Mouse (Mus musculus): Measurements from ENCODE around the gene Fat2. TPM values are rescaled to one million over a fixed set of nuclear protein-coding genes. Genes with fewer than 3 reads are reported as not detected.

Fat2 gene
- polyA plus RNA-seq, 1 experiment = not detected

GRCm38 (mm10) chr11:55334063-55334462 lies 2.3 kb downstream of the Fat2 start:
- no peaks in the 10 kb centered on the region for H3K4me1 ChIP-seq (ENCODE audit: control insufficient read depth, insufficient read depth, low read length)
- no peak overlapping the region for H3K4me3 ChIP-seq (ENCODE audit: insufficient read depth, low read length)
- no peak for TF ChIP-seq CTCF (IDR thresholded peaks at IDR 0.05; ENCODE audit: low read depth, low read length)
- TF ChIP-seq POLR2A (IDR thresholded peaks at IDR 0.05; ENCODE audit: borderline replicate concordance, low read depth, low read length) = no peak
- no peak overlapping the region for H3K27ac ChIP-seq (ENCODE audit: insufficient read depth, low read depth, low read length)

- TF ChIP-seq CTCF (IDR thresholded peaks at IDR 0.05; ENCODE audit: low read depth, low read length) (no peak), POLR2A (IDR thresholded peaks at IDR 0.05; ENCODE audit: borderline replicate concordance, low read depth, low read length) (no peak)
- Histone ChIP-seq H3K4me3 (ENCODE audit: insufficient read depth, low read length) (no peak overlapping the region), H3K4me1 (ENCODE audit: control insufficient read depth, insufficient read depth, low read length) (no peaks in the 10 kb centered on the region), H3K27ac (ENCODE audit: insufficient read depth, low read depth, low read length) (no peak overlapping the region)
These were observed 6.2 kb downstream of the Fat2 start for GRCm38 (mm10) chr11:55329868-55330772.

- Histone ChIP-seq H3K4me3 (ENCODE audit: insufficient read depth, low read length) (no peak overlapping the region), H3K4me1 (ENCODE audit: control insufficient read depth, insufficient read depth, low read length) (no peaks in the 10 kb centered on the region), H3K27ac (ENCODE audit: insufficient read depth, low read depth, low read length) (no peak overlapping the region)
- TF ChIP-seq POLR2A (IDR thresholded peaks at IDR 0.05; ENCODE audit: borderline replicate concordance, low read depth, low read length) = no peak
- TF ChIP-seq CTCF (IDR thresholded peaks at IDR 0.05; ENCODE audit: low read depth, low read length) = no peak
These were observed 8.6 kb downstream of the Fat2 start for GRCm38 (mm10) chr11:55327558-55328409.

GRCm38 (mm10) chr11:55327111-55327510 lies 9.3 kb downstream of the Fat2 start:
- Histone ChIP-seq H3K4me3 (ENCODE audit: insufficient read depth, low read length) (no peak overlapping the region), H3K27ac (ENCODE audit: insufficient read depth, low read depth, low read length) (no peak overlapping the region), H3K4me1 (ENCODE audit: control insufficient read depth, insufficient read depth, low read length) (no peaks in the 10 kb centered on the region)
- TF ChIP-seq CTCF (IDR thresholded peaks at IDR 0.05; ENCODE audit: low read depth, low read length) = no peak
- TF ChIP-seq POLR2A (IDR thresholded peaks at IDR 0.05; ENCODE audit: borderline replicate concordance, low read depth, low read length) = no peak

GRCm38 (mm10) chr11:55326211-55326610 lies 10.2 kb downstream of the Fat2 start:
- H3K4me3 ChIP-seq (ENCODE audit: insufficient read depth, low read length) = no peak overlapping the region
- no peak for TF ChIP-seq POLR2A (IDR thresholded peaks at IDR 0.05; ENCODE audit: borderline replicate concordance, low read depth, low read length)
- TF ChIP-seq CTCF (IDR thresholded peaks at IDR 0.05; ENCODE audit: low read depth, low read length) = no peak
- no peak overlapping the region for H3K27ac ChIP-seq (ENCODE audit: insufficient read depth, low read depth, low read length)
- H3K4me1 ChIP-seq (ENCODE audit: control insufficient read depth, insufficient read depth, low read length) = no peaks in the 10 kb centered on the region

GRCm38 (mm10) chr11:55323854-55324253 lies 12.5 kb downstream of the Fat2 start:
- Histone ChIP-seq H3K4me3 (ENCODE audit: insufficient read depth, low read length) (no peak overlapping the region), H3K4me1 (ENCODE audit: control insufficient read depth, insufficient read depth, low read length) (no peaks in the 10 kb centered on the region), H3K27ac (ENCODE audit: insufficient read depth, low read depth, low read length) (no peak overlapping the region)
- TF ChIP-seq CTCF (IDR thresholded peaks at IDR 0.05; ENCODE audit: low read depth, low read length) (no peak), POLR2A (IDR thresholded peaks at IDR 0.05; ENCODE audit: borderline replicate concordance, low read depth, low read length) (no peak)

- Histone ChIP-seq H3K4me3 (ENCODE audit: insufficient read depth, low read length) (no peak overlapping the region), H3K4me1 (ENCODE audit: control insufficient read depth, insufficient read depth, low read length) (no peaks in the 10 kb centered on the region), H3K27ac (ENCODE audit: insufficient read depth, low read depth, low read length) (no peak overlapping the region)
- no peak for TF ChIP-seq POLR2A (IDR thresholded peaks at IDR 0.05; ENCODE audit: borderline replicate concordance, low read depth, low read length)
- no peak for TF ChIP-seq CTCF (IDR thresholded peaks at IDR 0.05; ENCODE audit: low read depth, low read length)
These were observed 15.4 kb downstream of the Fat2 start for GRCm38 (mm10) chr11:55320990-55321389.

- Histone ChIP-seq H3K4me1 (ENCODE audit: control insufficient read depth, insufficient read depth, low read length) (no peaks in the 10 kb centered on the region), H3K27ac (ENCODE audit: insufficient read depth, low read depth, low read length) (no peak overlapping the region)
- no peak for TF ChIP-seq POLR2A (IDR thresholded peaks at IDR 0.05; ENCODE audit: borderline replicate concordance, low read depth, low read length)
- no peak for TF ChIP-seq CTCF (IDR thresholded peaks at IDR 0.05; ENCODE audit: low read depth, low read length)
These were observed 20.4 kb downstream of the Fat2 start for GRCm38 (mm10) chr11:55315966-55316365.

GRCm38 (mm10) chr11:55314704-55315047 lies 21.7 kb downstream of the Fat2 start:
- Histone ChIP-seq H3K27ac (ENCODE audit: insufficient read depth, low read depth, low read length) (no peak overlapping the region), H3K4me1 (ENCODE audit: control insufficient read depth, insufficient read depth, low read length) (no peaks in the 10 kb centered on the region)
- no peak for TF ChIP-seq POLR2A (IDR thresholded peaks at IDR 0.05; ENCODE audit: borderline replicate concordance, low read depth, low read length)
- TF ChIP-seq CTCF (IDR thresholded peaks at IDR 0.05; ENCODE audit: low read depth, low read length) = no peak

More at GRCm38 (mm10) chr11:55315966-55316365, 20.4 kb downstream of the Fat2 start:
- H3K4me3 ChIP-seq (ENCODE audit: insufficient read depth, low read length) = no peak overlapping the region

More at GRCm38 (mm10) chr11:55314704-55315047, 21.7 kb downstream of the Fat2 start:
- no peak overlapping the region for H3K4me3 ChIP-seq (ENCODE audit: insufficient read depth, low read length)
